Mouse (Mus musculus) forebrain, embryonic 14.5 days (tissue): ENCODE results near the gene Frmd4a. TPM values are rescaled to one million over a fixed set of nuclear protein-coding genes. Genes with fewer than 3 reads are reported as not detected.
A peak's percentile ranks its signal among the peaks of the same experiment; 100 is the strongest.

Experiments
- ATAC-seq: fragments of 200-750 bp; cut with Nextera tagmentation; 2 replicates; pipeline ENCODE4 v1.8.0; 2017; ENCODE audit warnings: mild to moderate bottlenecking, moderate library complexity
- DNase-seq: peaks from one replicate; pipeline ENCODE4 v3.0.0-alpha.2; 2015; ENCODE audit warnings: low spot score
- H3K27ac ChIP-seq: fragments of 300-500 bp; sonication (generic); 2 replicates; pipeline ENCODE4 v1.5.1; 2014; ENCODE audit warnings: low read depth, mild to moderate bottlenecking, control low read depth, low read length, moderate library complexity
- H3K27me3 ChIP-seq: fragments of 300-500 bp; sonication (generic); replicated peaks from 2 replicates; pipeline ENCODE4 v1.6.1; 2014; ENCODE audit warnings: low read length, control low read depth, mixed read lengths; ENCODE audit not compliant: control insufficient read depth, insufficient read depth
- H3K36me3 ChIP-seq: fragments of 300-500 bp; sonication (generic); 2 replicates; pipeline ENCODE4 v1.6.1; 2014; ENCODE audit warnings: low read length, control low read depth; ENCODE audit not compliant: control insufficient read depth, insufficient read depth
- H3K4me1 ChIP-seq: fragments of 300-500 bp; sonication (generic); 2 replicates; pipeline ENCODE4 v1.6.1; 2014; ENCODE audit warnings: antibody characterized with exemption, low read length, control low read depth; ENCODE audit not compliant: control insufficient read depth, insufficient read depth
- H3K4me2 ChIP-seq: fragments of 300-500 bp; sonication (generic); 2 replicates; pipeline ENCODE4 v1.6.1; 2014; ENCODE audit warnings: mild to moderate bottlenecking, control low read depth, low read length
- H3K4me3 ChIP-seq: fragments of 300-500 bp; sonication (generic); 2 replicates; pipeline ENCODE4 v1.5.1; 2014; ENCODE audit warnings: low read depth, low read length, control low read depth
- H3K9ac ChIP-seq: fragments of 300-500 bp; sonication (generic); 2 replicates; pipeline ENCODE4 v1.6.1; 2014; ENCODE audit warnings: mild to moderate bottlenecking, low read length, control low read depth, moderate library complexity
- H3K9me3 ChIP-seq: fragments of 300-500 bp; sonication (generic); replicated peaks from 2 replicates; pipeline ENCODE4 v1.6.1; 2016; ENCODE audit warnings: low read length, control low read depth, mixed read lengths; ENCODE audit not compliant: control insufficient read depth
- WGBS: fragments of 180-500 bp; shearing (Covaris S2); extraction: QIAGEN DNeasy Blood & Tissue Kit; methylation state at CpG from one replicate; pipeline ENCODE4 v1.1.7; 2014; 5-methylcytosine and 5-hydroxymethylcytosine counted together
- polyA plus RNA-seq: library from polyadenylated mRNA; unstranded; fragments of >200 nt; fragmentation: Nextera tagmentation; extraction: Ambion mirVana; gene quantifications from 2 replicates; pipeline ENCODE4 v1.2.1, GENCODE M21; 2014

The Frmd4a gene
- polyA plus RNA-seq, 1 experiment from 2014 or later = 36.9 TPM

DNA sequence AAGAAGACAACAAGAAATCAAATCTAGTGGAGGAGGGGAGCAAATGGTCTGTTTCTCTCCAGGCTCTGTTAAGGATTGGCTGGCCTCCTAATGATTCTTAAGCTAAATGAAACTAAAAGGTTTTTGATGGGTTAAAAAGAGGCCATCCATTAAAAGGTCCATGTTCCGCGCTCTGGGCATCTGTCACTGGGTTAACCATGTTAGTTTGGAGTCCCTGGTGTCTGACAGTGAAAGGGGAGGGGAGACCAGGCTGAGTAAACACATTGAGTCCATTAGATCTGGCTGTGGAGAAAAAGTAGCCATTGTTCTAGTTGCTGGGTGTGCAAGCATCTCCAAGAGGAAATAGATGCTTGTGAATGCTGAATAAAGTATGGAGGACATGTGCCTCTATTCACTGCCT lies 534.3 kb downstream of the Frmd4a start:
- no peak for ATAC-seq
- DNase-seq = no peak
- Histone ChIP-seq H3K27ac (no peak overlapping the region), H3K36me3 (peaks cover 8% of the 10 kb centered on the region; the same call in 1 of the 2 replicates), H3K4me1 (peaks cover 23% of the 10 kb centered on the region), H3K4me3 (no peak overlapping the region), H3K27me3 (no peaks in the 10 kb centered on the region), H3K9ac (no peak overlapping the region), H3K9me3 (no peaks in the 10 kb centered on the region), H3K4me2 (no peak overlapping the region)
- WGBS = 76% methylated on average over 2 of the region's 2 CpGs

DNA sequence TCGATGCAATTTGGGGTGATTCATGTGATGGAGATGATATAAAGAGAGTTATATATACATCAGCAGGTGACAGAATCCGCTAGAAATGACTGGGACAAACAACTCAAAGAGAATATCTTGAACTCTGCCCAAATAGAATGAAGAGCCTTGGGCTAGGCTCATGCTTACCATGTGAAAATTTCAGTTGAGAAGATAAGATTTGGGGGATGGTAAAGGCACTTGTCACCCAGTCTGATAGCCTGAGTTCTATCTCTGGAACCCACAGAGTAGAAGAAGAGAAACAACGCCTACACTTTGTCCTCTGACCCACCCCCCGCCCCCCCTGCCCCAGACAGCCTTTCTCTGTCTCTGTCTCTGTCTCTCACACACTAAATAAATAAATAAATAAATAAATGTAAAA lies 535.0 kb downstream of the Frmd4a start:
- Histone ChIP-seq H3K27ac (no peak overlapping the region), H3K9me3 (no peaks in the 10 kb centered on the region), H3K27me3 (no peaks in the 10 kb centered on the region), H3K4me1 (peaks cover 26% of the 10 kb centered on the region), H3K4me2 (no peak overlapping the region), H3K4me3 (no peak overlapping the region), H3K36me3 (peaks cover 8% of the 10 kb centered on the region; the same call in 1 of the 2 replicates), H3K9ac (no peak overlapping the region)
- 95% methylated on average over 4 of the region's 4 CpGs for WGBS
- ATAC-seq (no peak), DNase-seq (no peak)

DNA sequence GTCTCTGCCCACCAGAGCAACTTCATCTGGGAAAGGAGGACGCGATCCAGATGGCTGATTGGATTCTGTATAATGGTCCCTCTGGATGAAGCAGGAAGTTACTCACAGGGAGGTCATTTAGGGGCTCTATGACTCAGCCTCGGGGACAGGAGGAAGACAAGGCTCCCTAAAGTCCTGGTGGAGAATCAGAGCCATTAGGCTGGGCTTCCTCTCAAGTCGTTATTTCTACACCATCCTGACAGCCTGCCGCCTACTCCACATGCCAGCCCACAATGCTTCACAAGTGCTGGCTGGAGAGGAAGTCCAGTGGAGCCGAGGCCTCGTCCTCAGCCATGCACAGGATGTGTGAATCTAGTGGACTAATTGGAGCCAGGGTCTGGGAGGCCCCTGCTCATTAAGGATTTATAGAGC lies 537.7 kb downstream of the Frmd4a start:
- DNase-seq (no peak), ATAC-seq (no peak)
- WGBS = 21% methylated on average over 7 of the region's 7 CpGs
- H3K4me2 ChIP-seq = no peak overlapping the region
- H3K27ac ChIP-seq = peak overlapping the region; percentile 79
- H3K9ac ChIP-seq = no peak overlapping the region
- H3K27me3 ChIP-seq = no peaks in the 10 kb centered on the region
- no peak overlapping the region for H3K4me3 ChIP-seq
- H3K36me3 ChIP-seq = no peaks in the 10 kb centered on the region
- H3K9me3 ChIP-seq = no peaks in the 10 kb centered on the region
- peaks cover 40% of the 10 kb centered on the region for H3K4me1 ChIP-seq

DNA sequence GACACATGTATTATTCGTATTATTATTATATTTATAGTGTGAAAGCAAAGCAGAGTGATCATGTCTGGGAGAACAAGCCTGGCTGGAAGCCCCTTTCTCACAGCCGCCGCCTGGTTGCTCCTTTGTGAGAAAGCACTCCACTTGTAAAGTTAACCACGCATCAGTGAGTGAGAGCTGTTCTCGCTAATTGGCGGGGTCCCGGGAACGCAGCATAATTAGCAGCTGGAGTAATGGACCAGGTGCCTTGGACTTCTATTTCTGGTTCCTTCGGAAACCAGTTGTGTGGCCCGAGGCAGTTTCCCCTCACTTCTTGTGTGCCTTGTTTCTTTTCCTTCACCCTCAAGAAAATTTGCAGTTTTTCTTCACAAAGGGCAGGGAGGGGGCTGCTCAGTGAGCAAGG lies 538.7 kb downstream of the Frmd4a start:
- Histone ChIP-seq H3K27me3 (no peaks in the 10 kb centered on the region), H3K36me3 (0 out of 2 replicates have a peak, but pooled peaks cover 1% of the 10 kb centered on the region), H3K9me3 (no peaks in the 10 kb centered on the region), H3K4me1 (peaks cover 44% of the 10 kb centered on the region), H3K4me2 (peak overlapping the region; percentile 16; the same call in 1 of the 2 replicates), H3K27ac (peak overlapping the region; percentile 79), H3K9ac (0 out of 2 replicates have a peak overlapping the region, but pooled peaks have one; percentile 3), H3K4me3 (no peak overlapping the region)
- DNase-seq = peak; percentile 91
- ATAC-seq = peak; percentile 60
- WGBS = 3% methylated on average over 10 of the region's 10 CpGs

DNA sequence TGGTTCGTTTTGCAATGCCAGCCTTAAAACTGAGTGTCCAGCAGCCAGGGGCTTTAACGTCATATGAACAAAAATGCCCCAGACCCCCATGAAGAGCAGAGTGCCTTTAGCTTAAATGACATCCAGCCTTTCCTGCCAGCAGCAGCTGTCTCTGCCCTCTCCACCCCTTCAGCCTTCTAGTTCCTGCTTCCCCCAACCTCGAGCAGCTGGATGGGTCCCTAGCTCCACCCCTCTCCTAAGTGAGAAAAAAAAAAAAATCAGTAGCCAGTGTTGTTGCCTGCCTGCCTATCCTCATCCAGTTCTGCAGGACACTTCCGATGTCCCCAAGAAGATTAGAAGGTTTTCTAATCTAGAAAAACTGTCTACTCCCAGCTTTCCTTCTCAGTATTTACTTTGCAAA lies 539.5 kb downstream of the Frmd4a start:
- ATAC-seq (no peak), DNase-seq (peak; percentile 41)
- H3K9me3 ChIP-seq = no peaks in the 10 kb centered on the region
- peak overlapping the region; percentile 12; the same call in 1 of the 2 replicates for H3K4me2 ChIP-seq
- H3K9ac ChIP-seq = no peak overlapping the region; the same call in 1 of the 2 replicates
- 0 out of 2 replicates have a peak, but pooled peaks cover 4% of the 10 kb centered on the region for H3K36me3 ChIP-seq
- no peak overlapping the region for H3K4me3 ChIP-seq
- H3K27me3 ChIP-seq = no peaks in the 10 kb centered on the region
- H3K27ac ChIP-seq = peak overlapping the region; percentile 79
- peaks cover 52% of the 10 kb centered on the region for H3K4me1 ChIP-seq
- WGBS = 9% methylated on average over 4 of the region's 4 CpGs

DNA sequence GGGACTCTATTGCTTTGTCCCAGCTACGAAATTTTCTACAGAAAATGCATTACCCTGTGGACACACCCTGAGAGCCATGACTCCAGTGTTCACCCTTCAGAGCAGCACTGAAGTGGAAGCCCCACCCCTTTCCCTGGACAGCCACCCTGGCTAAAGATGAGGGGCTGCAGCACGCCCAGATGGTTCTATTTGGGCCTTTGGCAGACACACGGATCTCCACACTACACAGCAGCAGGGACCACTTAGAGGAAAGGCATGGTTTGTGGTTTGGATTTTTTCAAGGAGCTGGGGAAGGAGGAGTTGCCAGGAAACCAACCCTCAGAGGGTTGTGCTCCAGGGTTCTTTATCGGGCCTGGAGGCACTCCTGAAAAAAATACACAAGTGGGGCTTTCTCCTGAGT lies 539.9 kb downstream of the Frmd4a start:
- no peaks in the 10 kb centered on the region for H3K9me3 ChIP-seq
- H3K4me1 ChIP-seq = peaks cover 55% of the 10 kb centered on the region
- 16% methylated on average over 4 of the region's 4 CpGs for WGBS
- peak overlapping the region; percentile 70 for H3K27ac ChIP-seq
- H3K27me3 ChIP-seq = no peaks in the 10 kb centered on the region
- H3K9ac ChIP-seq = no peak overlapping the region
- no peak overlapping the region for H3K4me2 ChIP-seq
- no peak for ATAC-seq
- DNase-seq = no peak
- H3K4me3 ChIP-seq = no peak overlapping the region
- 0 out of 2 replicates have a peak, but pooled peaks cover 4% of the 10 kb centered on the region for H3K36me3 ChIP-seq

DNA sequence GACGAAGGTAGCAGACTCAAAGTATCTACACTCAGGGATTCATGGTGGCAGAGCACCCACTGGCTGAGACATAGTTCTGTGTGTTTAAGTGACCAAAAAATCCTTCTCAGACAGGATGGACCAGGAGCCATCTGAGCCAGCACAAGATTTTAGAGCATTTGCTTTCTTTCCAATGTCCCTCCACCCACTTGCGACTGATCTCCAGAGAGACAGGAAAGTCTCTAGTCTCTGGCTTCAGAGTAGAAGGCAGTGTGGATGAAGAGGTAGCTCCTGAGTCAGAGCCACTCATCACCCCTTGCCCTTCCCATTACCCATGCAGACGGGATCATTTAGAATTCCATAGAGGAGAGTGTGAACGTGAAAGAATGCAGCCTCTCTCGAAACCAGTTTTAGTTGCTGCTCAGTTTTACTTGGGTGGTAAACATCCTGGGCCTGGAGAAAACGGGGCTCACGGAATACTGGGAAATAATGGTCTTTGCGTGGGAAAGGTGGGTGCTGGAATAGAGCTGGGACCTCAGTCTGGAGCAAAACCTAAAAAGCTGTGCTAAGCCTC lies 541.2 kb downstream of the Frmd4a start:
- peak overlapping the region; percentile 75 for H3K4me2 ChIP-seq
- no peaks in the 10 kb centered on the region for H3K27me3 ChIP-seq
- ATAC-seq = no peak
- H3K4me3 ChIP-seq = peak overlapping the region; percentile 42
- DNase-seq = peak; percentile 35
- 0 out of 2 replicates have a peak, but pooled peaks cover 4% of the 10 kb centered on the region for H3K36me3 ChIP-seq
- peak overlapping the region; percentile 75 for H3K9ac ChIP-seq
- H3K9me3 ChIP-seq = no peaks in the 10 kb centered on the region
- H3K27ac ChIP-seq = peak overlapping the region; percentile 94
- peaks cover 55% of the 10 kb centered on the region for H3K4me1 ChIP-seq
- WGBS = 13% methylated on average over 8 of the region's 8 CpGs

DNA sequence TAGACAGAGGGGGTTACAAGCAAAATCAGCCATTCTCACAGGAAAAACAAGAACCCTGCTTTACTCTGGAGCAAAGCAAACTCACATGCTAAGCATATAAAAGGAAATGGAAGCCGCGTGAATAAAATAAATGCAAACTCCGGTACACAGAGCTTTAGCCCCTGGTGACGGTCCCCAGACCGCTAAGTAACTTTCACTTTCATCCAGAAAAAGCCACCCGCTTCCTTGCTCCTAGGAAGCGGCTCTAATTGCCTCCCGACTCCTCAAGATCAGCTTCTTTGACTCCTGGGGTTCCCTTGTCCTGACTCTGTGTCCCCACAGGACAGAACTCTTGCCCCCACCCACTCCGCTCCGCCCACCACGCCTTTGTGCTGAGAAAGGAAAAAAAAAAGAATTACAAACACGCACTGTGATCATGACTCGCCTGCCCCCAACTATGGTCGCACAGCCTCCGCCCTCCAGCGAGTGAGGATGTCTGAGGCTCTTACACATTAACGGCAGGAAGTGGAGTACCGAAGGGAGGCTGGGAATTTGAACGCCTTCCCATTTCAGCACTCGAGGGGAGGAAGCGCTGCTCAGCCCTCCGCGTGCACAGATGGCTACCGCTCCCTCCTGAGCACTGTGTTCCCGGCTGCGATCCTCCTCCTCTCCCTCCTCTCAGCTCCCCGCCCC lies 541.8 kb downstream of the Frmd4a start:
- ATAC-seq (peak; percentile 89), DNase-seq (peak; percentile 93)
- no peaks in the 10 kb centered on the region for H3K27me3 ChIP-seq
- peak overlapping the region; percentile 75 for H3K9ac ChIP-seq
- 0 out of 2 replicates have a peak, but pooled peaks cover 4% of the 10 kb centered on the region for H3K36me3 ChIP-seq
- peak overlapping the region; percentile 94 for H3K27ac ChIP-seq
- no peaks in the 10 kb centered on the region for H3K9me3 ChIP-seq
- under 1% methylated on average over 26 of the region's 27 CpGs for WGBS
- H3K4me1 ChIP-seq = peaks cover 55% of the 10 kb centered on the region
- H3K4me3 ChIP-seq = peak overlapping the region; percentile 42
- H3K4me2 ChIP-seq = peak overlapping the region; percentile 75

DNA sequence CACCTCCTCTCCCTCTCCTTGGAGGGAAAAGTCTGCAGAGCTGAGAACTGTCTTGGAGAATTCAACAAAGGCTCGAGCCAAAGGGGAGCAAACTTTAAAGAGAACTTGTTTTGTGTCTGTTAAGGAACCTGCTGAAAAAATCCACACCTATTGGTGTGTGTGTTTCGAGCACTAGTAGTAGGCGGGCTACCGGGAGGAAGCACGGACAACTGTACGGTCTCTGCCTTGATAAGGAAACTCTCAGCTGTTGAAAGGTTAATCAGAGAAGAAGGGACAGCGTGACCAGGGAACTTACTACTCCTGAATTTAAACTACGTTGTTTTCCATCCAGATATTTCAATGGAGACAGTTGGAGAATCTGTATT lies 542.3 kb downstream of the Frmd4a start:
- peak overlapping the region; percentile 94 for H3K27ac ChIP-seq
- H3K4me2 ChIP-seq = peak overlapping the region; percentile 75
- peak overlapping the region; percentile 42 for H3K4me3 ChIP-seq
- peaks cover 54% of the 10 kb centered on the region for H3K4me1 ChIP-seq
- peaks cover 4% of the 10 kb centered on the region; the same call in 1 of the 2 replicates for H3K36me3 ChIP-seq
- H3K27me3 ChIP-seq = no peaks in the 10 kb centered on the region
- peak overlapping the region; percentile 75 for H3K9ac ChIP-seq
- no peaks in the 10 kb centered on the region for H3K9me3 ChIP-seq
- 0% methylated on average over 8 of the region's 8 CpGs for WGBS
- DNase-seq = no peak
- ATAC-seq = no peak; the same call in 1 of the 2 replicates
